Mouse (Mus musculus) spleen, adult 2 months (tissue): ENCODE results near the gene 5730480H06Rik.

Source experiments
- CTCF ChIP-seq: fragments of 200-500 bp; IDR thresholded peaks from 2 replicates; pipeline ENCODE4 v1.5.1; 2011; ENCODE audit warnings: mild to moderate bottlenecking, inconsistent platforms; ENCODE audit not compliant: insufficient read depth, insufficient read length, insufficient replicate concordance; ENCODE audit errors: extremely low read depth
- POLR2A ChIP-seq: fragments of 200-500 bp; IDR thresholded peaks from 2 replicates; pipeline ENCODE4 v1.6.1; 2011; ENCODE audit warnings: low read depth, low read length, inconsistent platforms

DNA sequence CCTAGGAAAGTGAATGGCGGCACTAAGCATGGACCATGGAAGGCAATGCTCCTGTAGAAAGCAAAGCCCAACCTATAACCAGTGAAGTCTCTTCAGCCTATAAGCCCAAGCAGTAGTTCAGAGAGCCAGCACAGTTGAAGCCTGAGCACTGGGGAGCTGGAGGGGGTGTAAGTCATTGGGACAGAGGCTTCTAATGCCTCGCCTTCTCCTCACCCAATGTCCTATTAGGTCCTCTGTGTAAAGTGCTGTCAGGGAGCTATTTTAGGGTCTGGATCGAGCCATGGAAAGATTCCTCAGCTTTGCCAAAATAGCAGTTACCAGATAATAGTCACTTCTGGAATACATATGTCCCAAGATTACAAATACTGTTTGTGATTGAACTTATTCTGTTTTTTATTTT is 26.6 kb upstream of the 5730480H06Rik start:
- TF ChIP-seq CTCF (no peak), POLR2A (no peak)
